Mouse (Mus musculus) left cerebral cortex, postnatal 10 days (tissue): ENCODE results near the gene Mctp2. TPM values are rescaled to one million over a fixed set of nuclear protein-coding genes. Genes with fewer than 3 reads are reported as not detected.

ENCODE experiments used
- DNase-seq, 2 experiments: peaks; one replicate each; pipeline ENCODE4 v3.0.0; 2021 to 2022; ENCODE audit warnings: low spot score in 2 of 2, mixed read lengths in 1 of 2; ENCODE audit errors: extremely low spot score in 1 of 2
- intact Hi-C: fragments of 180-260 bp; cut with DNase I; formaldehyde crosslinking; loops from one replicate; pipeline ENCODE4 v1.15.1; 2025
- total RNA-seq, 2 experiments: library from RNA; stranded (reverse); gene quantifications; 2 replicates each; pipeline ENCODE4 v1.2.3; 2021

Gene Mctp2
- total RNA-seq, result 1 to 10 TPM; 1.2 to 1.6 TPM

DNA sequence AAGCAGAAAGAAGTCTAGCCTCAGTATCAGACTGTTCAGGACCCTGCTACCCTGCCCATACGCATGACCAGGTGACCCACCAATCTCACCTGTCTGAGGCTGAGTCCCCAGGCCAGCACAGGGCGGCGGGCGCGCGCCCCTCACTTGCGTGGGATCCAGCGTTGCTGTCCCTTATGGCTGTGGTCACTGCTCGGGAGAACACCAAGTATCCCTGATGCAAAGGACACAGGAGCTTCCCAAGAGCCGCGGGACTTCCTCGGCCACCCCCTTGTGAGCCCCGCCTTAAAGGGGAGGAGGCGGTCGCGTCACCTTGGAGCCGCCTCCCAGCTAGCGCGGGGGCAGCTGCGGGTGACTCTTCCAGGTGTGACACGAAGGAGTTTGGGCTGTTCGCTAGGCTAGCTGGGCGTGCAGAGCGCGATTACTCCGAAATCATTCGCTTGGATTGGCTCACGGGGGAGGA lies at the start of gene Mctp2:
Gene Mctp2 (minus strand): TSS at position 227 of the 460 bp plus-strand sequence.
- peak in 1 of 2 experiments; percentile 48 for DNase-seq
- intact Hi-C loops, result no loop called here

DNA sequence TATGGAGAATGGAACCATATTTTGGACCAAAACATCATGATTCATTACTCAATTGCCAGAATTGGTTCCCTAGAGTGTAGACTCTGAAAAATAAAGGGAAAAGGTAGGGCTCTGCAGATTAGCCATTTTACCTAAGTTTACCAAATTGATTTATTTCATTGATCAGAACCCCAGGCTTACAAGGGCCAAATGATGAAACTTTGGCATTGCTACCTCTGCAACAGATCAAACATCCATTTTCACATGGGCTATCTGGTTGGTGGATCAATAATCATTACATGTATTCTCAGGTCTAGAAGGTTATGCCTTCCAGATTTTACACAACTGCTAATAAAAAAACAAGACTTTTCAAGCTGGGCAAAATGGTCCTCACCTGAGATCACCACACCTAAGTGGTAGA lies 39.5 kb upstream of the Mctp2 start:
- no peak for DNase-seq
- intact Hi-C loops, result no loop called here

DNA sequence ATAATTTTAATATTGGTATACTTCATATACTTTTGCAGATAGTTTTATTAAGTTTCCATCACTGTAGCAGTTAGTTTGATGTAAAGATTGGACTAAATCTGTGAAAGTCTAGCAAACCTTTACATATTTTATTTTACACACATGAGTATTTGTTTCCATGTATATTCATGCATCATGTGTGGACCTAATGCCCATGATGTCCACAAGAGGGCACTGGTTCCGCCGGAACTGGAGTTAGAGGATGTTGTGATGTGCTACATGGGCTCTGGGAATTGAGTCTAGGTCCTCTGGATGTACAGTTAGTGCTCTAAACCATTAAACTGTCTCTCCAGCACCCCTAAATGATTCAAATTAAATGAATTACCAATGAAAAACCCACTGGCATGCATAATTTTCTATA lies 37.3 kb upstream of the Mctp2 start:
- intact Hi-C loops, result no loop called here

DNA sequence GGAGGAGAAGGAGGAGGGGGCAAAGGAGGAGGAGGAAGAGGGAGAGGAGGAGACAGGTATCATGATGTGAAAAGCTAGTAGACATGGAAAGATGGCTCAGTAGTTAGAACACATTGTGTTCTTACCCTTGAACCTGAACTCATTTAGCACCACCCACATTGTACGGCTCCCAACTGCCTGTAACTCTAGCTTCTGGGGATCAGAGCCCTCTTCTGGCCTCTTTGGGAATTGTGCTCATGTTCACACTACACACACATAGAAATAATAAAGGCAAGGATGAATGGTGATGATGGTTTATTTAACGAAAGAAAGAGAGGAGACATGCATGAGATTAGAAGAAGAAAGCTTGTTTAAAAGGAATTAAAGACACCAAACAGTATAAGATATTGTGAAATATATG lies 36.4 kb upstream of the Mctp2 start:
- no peak for DNase-seq
- intact Hi-C loops, result no loop called here

More for the DNA sequence above, 37.3 kb upstream of the Mctp2 start:
- no peak for DNase-seq

DNA sequence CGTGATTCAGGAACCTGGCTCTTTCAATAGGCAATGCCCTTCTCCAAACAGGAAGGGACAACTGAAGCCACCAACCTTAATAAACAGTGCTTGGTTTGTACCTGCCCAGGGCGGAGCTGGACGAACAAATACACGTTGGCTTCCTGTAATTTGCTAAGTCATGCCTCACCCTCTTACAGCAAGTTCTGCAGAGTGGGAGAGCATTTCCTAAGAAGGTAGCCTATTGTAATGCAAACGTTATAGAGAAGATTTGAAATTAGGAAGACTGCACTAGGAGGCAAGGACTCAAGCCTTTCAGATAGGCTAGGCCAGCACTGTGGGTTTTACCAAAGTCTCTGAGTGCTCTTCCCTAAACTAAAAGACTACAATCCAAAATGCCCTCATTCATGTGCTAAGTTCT lies 19.6 kb upstream of the Mctp2 start:
- no peak for DNase-seq
- intact Hi-C loops, result no loop called here

DNA sequence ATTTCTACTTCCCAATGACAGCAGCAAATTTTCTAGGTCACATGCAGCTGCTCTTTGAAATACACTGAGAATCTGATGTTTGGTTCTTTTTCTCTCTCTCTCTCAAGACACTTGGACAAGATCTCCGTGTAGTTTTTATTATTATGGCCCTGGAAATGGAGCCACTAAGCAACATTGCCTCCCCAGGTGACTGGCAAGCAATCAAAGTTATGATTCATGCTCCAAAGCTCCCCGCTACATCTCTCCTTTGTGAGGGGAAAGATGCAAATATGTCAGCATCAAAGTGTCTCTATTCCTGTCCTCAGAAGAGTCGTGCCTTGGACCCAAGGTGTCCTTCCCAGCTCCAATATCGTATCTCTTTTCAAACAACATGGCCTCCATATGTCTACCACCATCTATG lies 14.5 kb upstream of the Mctp2 start:
- DNase-seq, result no peak
- intact Hi-C loops, result no loop called here

DNA sequence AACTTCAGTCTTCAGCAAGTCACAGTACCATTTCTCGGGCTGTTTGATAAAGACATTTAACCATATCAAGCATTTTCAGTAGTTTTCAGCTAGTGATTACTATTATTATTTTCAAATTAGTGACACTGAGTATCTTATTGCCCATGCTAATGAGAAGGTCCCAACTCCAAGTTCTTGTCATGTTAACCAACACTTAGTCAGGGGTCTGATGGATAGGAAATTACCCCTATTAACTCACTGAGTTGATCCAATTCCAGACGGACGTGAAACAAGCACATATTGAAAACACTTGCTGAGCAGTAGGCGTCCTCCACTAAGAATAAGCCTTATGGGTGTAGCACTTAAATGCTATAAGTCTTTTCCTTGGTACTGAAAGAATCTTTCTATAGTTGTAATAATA lies 14.0 kb upstream of the Mctp2 start:
- DNase-seq, result no peak
- intact Hi-C loops, result no loop called here

DNA sequence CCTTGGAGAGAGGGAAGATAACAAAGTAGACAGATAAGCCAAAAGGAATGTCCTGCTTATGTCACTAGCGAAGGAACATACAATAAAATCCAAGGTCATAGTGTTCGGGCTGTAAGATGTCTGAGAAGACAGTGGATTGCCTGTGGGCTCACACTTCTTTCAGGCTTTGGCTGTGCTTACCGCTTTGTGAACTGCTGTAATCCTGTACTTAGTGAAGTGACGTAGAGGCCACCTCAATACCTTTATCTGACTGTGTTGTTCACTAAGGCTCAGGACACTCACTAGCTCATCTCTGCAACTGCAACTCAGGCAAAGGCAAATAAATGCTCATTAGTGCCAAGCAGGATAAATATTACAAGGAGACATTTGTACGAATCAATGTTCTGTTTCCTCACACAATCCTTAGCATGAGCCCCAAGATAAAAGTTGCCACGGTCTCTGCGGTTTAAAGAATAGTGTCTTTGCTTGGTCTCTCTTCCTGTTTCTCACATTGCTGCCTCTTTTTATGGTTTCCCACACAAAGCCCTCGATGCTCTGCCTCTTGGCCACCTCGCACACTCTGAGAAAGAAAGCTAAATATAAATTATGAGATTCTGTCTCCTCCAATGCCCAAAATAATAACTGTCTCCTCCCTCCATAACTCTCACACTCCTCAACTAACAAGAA lies 8.1 kb upstream of the Mctp2 start:
- intact Hi-C loops, result no loop called here
- no peak for DNase-seq

DNA sequence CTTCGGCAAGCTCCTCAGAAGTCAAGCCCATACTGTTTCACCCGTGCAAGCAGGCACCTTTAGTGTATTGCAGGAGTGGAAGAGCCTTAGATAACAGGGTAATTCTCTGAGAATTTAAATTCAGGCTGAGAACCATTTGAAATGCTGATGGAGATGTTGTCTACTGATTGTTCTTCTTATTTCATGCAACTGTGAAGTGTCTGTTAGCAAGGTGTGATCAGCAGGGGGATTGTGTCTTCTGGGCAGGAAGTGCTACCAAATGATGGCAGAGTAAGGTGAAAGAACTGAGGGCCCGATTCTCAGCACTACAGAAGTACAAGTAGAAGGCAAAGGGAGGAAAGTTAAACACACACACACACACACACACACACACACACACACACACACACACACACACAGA lies 7.5 kb upstream of the Mctp2 start:
- no peak for DNase-seq
- intact Hi-C loops, result no loop called here

DNA sequence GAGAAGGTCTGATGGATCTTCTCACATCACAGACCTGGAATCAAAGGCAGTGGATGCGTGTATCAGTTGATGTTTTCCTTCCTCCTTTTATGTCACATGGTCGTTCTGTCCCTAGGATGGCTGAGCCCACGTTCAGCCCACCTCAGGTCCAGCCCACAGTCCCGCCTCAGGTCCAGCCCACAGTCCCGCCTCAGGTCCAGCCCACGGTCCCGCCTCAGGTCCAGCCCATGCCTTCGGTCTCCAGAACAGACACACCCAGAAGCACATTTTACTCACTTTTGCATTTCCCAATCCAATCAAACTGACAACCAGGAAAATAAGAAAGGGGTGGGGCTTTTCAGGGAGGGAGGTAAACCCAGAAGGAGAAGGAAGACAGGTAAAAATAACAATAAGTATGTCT lies 5.2 kb upstream of the Mctp2 start:
- no peak for DNase-seq
- intact Hi-C loops, result no loop called here

DNA sequence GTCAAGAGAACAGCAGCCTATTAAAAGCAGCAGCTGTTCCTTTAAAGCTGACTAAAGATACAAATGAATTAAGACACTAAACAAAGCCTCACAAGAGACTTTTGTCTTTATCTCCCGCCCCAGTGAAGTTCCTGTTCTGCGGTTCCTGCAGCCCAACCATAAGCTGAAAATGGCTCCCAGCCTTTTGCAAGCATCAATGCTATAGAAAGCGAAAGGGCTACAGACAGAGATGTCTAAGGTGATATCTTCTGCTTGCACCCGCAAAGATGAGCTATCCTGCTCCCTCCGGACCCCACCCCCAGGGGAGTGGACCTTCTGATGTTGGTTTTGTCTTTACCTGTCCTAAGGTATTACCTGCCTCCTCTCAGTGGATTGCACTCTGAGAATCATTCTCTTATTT lies 1.7 kb upstream of the Mctp2 start:
- no peak for DNase-seq
- intact Hi-C loops, result no loop called here

DNA sequence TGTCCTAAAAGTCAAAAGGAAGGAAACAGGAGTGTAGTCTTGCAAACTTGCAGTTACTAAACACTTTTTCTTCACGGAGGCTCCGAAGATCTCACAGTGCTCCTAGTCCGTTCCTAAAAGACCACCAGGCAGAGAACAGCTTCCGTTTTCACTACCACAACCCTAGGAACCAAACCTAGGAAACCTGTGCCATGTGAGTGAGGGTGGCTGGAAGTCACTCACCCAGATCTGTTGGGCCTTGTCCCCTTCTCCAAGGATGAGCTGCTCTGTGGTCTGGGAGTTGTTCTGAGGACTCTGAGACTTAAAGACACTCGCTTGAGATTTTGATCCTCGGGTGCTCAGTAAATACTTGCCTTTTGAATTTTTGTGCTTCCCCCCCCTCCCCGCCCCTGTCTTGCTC lies 439 bp upstream of the Mctp2 start:
- intact Hi-C loops, result no loop called here
- DNase-seq, result no peak

DNA sequence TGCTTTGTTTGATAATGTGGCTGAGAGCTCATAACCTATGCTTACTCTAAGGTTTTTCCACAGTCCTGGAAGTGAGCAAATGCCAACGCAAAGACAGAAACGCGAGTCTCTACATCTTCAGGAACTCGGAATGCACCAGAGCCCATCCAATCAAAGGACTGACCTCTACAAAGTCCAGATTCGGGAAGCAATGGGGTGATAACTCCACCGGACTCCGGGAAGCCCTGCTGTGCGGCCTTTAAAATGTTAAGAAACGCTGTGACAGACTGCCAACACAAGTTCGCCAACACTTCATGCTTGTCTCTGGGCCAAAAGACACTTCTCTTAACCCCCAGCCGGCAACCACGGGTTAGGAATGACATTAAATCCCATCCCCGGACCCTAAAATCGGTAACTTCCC lies 437 bp downstream of the Mctp2 start:
- DNase-seq, result no peak

DNA sequence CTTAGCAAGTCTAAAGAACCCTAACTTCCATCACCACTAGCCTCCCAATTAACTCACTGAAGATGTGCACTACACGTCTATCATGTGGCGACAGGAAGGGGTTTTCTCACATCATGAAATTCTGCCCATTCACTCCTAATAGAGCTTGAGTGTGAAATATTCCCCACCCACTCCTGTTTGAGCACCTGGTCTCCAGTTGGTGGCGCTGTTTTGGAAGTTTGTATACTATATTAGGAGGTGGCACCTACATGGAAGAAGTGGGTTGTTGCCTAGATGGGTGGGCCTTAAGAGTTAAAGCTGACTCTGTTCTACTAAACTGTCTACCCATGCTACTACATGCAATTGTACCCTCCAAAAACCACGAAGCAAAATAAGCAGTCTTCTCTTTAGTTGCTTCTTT lies 4.7 kb downstream of the Mctp2 start:
- intact Hi-C loops, result no loop called here
- no peak for DNase-seq

More for the DNA sequence above, 437 bp downstream of the Mctp2 start:
- intact Hi-C loops, result no loop called here

DNA sequence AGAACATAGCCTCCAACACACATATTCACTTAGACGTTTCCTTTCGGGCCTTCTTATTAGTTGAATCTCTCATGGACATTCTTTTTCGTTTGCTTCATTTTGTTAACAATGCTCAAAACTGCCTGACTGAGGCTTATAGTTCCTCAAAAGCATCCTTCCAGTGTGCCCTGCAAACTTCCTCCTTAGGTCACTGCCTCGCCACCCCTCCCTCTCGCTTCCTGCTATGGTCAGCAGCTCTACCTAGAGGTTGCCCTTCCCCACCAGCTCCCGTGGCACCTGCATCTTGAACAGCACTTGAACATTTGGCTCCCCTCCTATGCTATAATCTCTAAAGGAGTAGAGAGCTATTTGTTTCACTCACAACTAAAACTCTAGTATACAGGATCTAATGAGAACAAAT lies 6.7 kb downstream of the Mctp2 start:
- intact Hi-C loops, result no loop called here
- no peak for DNase-seq

DNA sequence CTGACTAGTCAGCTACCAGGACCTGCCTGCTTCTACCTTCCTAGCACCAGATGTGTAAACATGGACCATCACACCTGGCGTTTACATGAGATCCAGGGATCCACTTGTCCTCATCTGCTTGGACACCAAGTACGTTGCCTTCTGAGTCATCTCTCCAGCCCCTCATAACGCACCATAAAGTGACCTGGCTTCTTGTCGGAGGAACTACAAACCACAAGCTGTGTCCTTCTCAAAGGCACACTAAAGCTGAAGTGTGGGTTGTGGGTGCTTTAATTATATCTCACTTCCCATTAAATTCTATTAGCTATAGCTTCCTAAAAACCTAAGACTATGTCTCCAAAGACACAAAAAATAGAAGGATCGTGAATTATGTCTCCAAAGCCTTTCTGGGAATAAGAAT lies 9.4 kb downstream of the Mctp2 start:
- intact Hi-C loops, result no loop called here
- DNase-seq, result no peak

DNA sequence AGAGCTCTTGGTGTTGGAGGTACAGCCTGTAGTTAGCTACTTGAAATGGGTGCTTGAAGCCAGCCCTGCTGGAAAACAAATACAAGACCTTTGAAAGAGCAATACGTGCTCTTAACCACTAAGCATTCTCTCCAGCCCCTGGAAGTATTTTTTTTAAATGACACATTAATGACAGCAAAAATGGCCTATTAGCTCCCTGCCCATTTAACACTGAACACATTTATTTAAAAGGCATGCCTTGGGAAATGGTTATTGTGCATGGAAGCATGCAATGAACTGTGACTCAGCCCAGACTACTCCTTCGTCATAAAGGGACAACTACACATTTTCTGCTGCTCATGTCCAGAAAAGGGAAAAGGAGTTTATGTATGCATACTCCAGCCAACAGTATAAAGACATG lies 10.2 kb downstream of the Mctp2 start:
- intact Hi-C loops, result no loop called here

DNA sequence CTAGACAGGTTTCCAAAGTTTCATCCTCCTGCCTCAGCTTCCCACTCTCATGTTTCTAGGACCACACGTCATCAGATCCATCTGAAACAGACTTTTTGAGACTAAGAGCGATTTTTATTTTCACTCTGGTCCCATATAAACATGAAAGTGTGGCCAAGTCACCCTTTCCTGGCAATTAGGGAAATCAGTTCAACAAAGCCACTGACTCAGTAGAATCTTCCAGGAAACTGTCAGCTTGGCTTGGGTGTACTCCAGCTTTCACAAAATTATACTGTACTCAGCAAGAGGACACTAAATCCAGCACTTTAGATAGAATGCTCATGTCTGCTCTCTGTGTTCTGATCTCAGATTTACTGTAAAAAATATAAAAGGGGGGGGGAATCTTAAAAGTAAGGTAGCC lies 11.5 kb downstream of the Mctp2 start:
- DNase-seq, result no peak
- intact Hi-C loops, result no loop called here

More for the DNA sequence above, 10.2 kb downstream of the Mctp2 start:
- DNase-seq, result no peak

DNA sequence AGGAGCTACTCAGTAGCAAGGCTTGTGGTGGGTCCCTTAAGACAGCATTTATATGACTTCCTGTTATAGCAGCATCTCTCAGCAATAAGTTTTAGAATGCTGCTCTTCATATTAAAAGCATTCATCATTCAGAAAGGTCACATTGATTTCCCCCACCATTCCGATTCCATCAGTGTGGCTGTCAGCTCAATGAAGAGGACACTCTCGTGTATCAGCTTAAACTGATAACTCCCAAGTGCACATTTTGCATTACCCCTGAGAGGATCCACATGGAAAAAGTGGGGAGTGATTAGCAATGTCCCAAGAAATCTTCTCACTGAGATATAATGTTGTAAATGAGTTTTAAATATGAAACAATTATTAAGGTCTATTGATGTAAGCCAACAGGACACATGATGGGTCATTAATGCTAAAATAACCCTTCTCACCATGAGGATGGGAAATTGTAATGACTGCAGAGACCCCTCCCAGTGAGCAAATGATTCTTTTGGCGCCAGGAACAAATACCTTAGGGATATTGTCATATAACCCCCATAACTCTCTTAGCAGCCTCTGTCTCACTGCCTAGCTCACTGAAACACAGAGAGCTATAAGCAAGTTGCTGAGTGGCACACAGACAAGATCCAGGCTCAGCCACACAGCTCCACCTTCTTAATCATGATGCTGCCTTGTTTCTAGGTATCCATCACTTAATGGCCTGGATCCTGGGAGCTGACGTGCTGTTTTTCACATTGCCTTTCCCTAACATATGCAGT lies 12.4 kb downstream of the Mctp2 start:
- DNase-seq, result no peak
- intact Hi-C loops, result no loop called here

DNA sequence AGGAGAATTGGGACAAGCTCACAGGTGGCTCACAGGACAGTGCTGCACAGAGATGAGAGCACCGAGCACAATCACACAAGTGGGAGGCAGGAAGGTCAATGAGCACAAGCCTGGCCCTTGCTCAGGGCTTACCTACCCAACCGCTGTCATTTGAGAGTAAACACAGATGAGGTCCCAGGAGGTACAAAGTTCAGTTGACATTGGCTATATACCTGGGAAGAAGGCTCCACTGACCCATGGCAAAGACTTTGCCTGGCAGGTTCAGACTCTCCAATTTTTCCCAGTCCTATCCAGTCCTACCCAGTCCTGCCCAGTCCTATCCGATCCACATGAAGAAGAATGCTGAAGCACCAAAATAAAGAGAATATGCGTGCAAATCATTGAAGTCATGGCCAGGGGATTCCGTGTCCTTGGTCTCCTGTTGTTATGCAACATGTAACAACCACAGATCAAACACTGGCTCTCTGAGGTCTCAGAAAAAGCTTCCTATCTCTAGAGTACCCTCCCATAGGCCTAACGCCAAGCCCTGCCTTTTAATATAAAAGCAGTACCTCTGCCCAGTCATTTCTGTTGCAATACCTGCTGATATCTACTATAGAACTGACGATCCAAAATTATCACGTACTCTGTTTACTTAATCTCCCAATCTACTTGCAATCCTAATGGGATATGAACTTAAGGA lies 14.0 kb downstream of the Mctp2 start:
- intact Hi-C loops, result no loop called here
- DNase-seq, result no peak
